Mouse (Mus musculus) stomach, embryonic 16.5 days (tissue): ENCODE results near the gene Mt4. TPM values are rescaled to one million over a fixed set of nuclear protein-coding genes. Genes with fewer than 3 reads are reported as not detected.

ENCODE experiments used
- ATAC-seq: fragments of 200-750 bp; cut with Nextera tagmentation; 2 replicates; pipeline ENCODE4 v1.8.0; 2017; ENCODE audit warnings: moderate number of reproducible peaks, moderate TSS enrichment; ENCODE audit not compliant: insufficient read depth, low FRiP score
- H3K27ac ChIP-seq: fragments of 300-500 bp; sonication (generic); 2 replicates; pipeline ENCODE4 v1.5.1; 2014; ENCODE audit warnings: low read length
- H3K27me3 ChIP-seq: fragments of 300-500 bp; sonication (generic); 2 replicates; pipeline ENCODE4 v1.6.1; 2014; ENCODE audit warnings: low read length, control low read depth, mixed read lengths; ENCODE audit not compliant: control insufficient read depth, insufficient read depth
- H3K36me3 ChIP-seq: fragments of 300-500 bp; sonication (generic); 2 replicates; pipeline ENCODE4 v1.6.1; 2014; ENCODE audit warnings: low read length; ENCODE audit not compliant: control insufficient read depth, insufficient read depth
- H3K4me1 ChIP-seq: fragments of 300-500 bp; sonication (generic); 2 replicates; pipeline ENCODE4 v1.6.1; 2014; ENCODE audit warnings: low read length, control low read depth, mixed read lengths; ENCODE audit not compliant: control insufficient read depth, insufficient read depth
- H3K4me2 ChIP-seq: fragments of 300-500 bp; sonication (generic); 2 replicates; pipeline ENCODE4 v1.6.1; 2014; ENCODE audit warnings: low read depth, low read length, mixed read lengths
- H3K4me3 ChIP-seq: fragments of 300-500 bp; sonication (generic); replicated peaks from 2 replicates; pipeline ENCODE4 v1.5.1; 2014; ENCODE audit warnings: mild to moderate bottlenecking, low read length
- H3K9ac ChIP-seq: fragments of 300-500 bp; sonication (generic); 2 replicates; pipeline ENCODE4 v1.6.1; 2014; ENCODE audit warnings: low read length
- H3K9me3 ChIP-seq: fragments of 300-500 bp; sonication (generic); replicated peaks from 2 replicates; pipeline ENCODE4 v1.6.1; 2016; ENCODE audit warnings: low read length, control low read depth; ENCODE audit not compliant: control insufficient read depth
- WGBS: fragments of 180-500 bp; shearing (Covaris S2); extraction: QIAGEN DNeasy Blood & Tissue Kit; methylation state at CpG from one replicate; pipeline ENCODE4 v1.1.7; 2014; 5-methylcytosine and 5-hydroxymethylcytosine counted together
- polyA plus RNA-seq: library from polyadenylated mRNA; unstranded; fragments of >200 nt; fragmentation: Nextera tagmentation; extraction: Ambion mirVana; gene quantifications from 2 replicates; pipeline ENCODE4 v1.2.1, GENCODE M21; 2015

Gene Mt4
- polyA plus RNA-seq, 1 experiment from 2014 or later = 1.6 TPM

DNA sequence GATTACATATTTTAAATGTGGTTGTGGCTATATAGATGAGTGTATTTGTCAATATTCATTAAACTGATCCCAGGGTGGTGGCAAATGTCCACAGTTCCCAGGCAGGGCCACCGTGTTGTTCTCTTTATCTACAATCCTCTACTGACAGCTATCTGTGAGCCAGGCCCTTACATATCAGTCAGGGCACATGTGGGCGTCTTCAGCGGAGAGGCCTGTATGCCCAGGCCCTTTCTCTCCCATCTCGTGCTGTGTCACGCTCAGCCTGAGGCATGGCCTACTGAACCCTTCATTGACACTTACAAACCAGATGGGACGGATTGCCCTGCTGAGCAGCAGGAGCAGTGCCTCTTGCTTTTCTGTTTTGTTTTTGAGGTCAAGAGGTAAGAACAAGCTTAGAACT lies 27.6 kb upstream of the Mt4 start:
- Histone ChIP-seq H3K4me3 (no peak overlapping the region), H3K4me2 (no peak overlapping the region), H3K36me3 (no peaks in the 10 kb centered on the region), H3K9me3 (no peaks in the 10 kb centered on the region), H3K27me3 (no peaks in the 10 kb centered on the region), H3K27ac (no peak overlapping the region), H3K4me1 (no peaks in the 10 kb centered on the region), H3K9ac (no peak overlapping the region)
- no peak; the same call in 1 of the 2 replicates for ATAC-seq
- 74% methylated on average over 6 of the region's 6 CpGs for WGBS

DNA sequence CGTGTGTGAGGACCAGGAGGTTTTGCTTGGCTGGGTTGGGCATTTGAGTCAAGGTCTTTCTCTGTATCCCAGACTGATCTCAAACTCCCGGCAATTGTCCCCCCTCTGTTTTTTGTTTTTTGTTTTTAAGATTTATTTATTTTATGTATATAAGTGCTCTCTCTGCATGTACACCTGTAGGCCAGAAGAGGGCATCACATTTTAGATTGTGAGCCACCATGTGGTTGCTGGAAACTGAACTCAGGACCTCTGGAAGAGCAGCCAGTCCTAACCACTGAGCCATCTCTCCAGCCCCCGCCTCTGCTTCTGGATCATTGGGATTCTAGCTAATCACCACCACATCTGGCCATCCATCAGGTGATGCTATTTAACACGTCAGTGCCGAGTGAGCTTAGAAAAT lies 27.2 kb upstream of the Mt4 start:
- Histone ChIP-seq H3K36me3 (no peaks in the 10 kb centered on the region), H3K9ac (no peak overlapping the region), H3K4me3 (no peak overlapping the region), H3K9me3 (no peaks in the 10 kb centered on the region), H3K4me1 (no peaks in the 10 kb centered on the region), H3K27me3 (no peaks in the 10 kb centered on the region), H3K27ac (no peak overlapping the region), H3K4me2 (no peak overlapping the region)
- 70% methylated on average over 5 of the region's 5 CpGs for WGBS
- ATAC-seq = no peak

DNA sequence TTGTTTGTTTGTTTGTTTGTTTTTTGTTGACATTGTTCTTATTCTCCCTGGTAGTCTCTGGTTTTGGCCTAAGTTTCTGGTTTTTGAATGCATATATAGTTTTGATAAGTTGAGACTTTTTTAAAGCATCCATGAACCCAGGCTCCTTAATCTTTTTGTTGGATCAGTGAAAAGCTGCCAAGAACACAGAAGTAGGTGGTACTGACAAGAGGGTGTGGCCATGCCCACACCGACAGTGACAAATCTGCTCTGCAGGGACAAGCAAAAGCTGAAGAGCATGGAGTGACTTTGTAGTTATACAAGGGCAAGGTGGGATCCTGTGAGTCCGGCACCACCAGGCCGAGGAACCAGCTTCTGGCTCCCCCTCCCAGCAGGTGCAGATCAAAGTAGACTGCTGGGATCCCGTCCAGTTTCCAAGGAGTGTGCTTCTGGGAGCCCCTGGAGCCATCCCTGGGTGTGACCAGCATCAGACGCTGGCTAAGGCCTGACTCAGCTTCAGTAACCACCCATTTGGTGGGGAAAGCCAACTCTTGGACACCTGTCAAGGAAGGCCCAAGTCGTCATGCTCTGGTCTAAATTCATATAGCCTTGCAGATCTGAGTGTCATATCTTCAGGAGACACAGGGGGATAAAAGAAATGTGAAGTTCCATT lies 26.3 kb upstream of the Mt4 start:
- ATAC-seq = no peak
- no peaks in the 10 kb centered on the region for H3K36me3 ChIP-seq
- no peak overlapping the region for H3K27ac ChIP-seq
- H3K4me2 ChIP-seq = no peak overlapping the region
- H3K4me3 ChIP-seq = no peak overlapping the region
- no peak overlapping the region for H3K9ac ChIP-seq
- WGBS = 58% methylated on average over 6 of the region's 6 CpGs
- H3K27me3 ChIP-seq = no peaks in the 10 kb centered on the region
- H3K4me1 ChIP-seq = no peaks in the 10 kb centered on the region
- no peaks in the 10 kb centered on the region for H3K9me3 ChIP-seq

DNA sequence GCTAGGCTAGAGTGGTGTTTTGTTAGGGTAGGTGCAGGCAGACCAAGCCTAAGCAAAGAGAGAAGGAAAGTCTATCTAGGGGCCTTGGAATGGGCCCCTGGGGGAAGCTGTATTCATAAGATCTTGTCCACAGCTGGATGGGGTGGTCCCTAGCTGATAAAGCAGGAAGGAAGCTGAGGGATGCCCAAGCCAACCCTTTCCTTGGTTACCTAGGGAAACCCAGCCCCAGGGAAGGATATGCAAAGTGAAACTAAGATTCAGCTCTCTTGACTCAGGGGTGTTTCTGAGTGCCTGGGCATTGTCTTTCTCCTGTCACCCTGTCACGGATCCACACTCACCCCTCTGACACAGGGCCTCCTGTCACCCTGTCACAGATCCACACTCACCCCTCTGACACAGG lies 23.6 kb upstream of the Mt4 start:
- 50% methylated on average over 1 of the region's 1 CpGs for WGBS

DNA sequence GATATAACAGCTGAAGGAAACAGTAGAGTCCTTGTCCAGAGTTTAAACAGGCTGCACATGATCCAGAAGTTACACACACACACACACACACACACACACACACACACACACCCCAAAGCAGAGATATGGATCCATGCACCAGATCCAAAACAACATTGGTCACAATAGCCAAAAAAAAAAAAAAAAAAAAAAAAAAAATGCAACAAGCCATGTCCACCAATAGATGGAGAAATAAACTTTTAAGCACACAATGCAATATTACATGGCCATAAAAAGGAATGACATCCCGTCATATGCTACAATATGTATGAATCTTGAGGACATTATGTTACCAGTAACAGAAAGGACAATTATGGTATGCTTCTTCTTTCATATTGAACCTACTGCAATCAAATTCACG lies 23.0 kb upstream of the Mt4 start:
- WGBS = 86% methylated on average over 2 of the region's 2 CpGs
- H3K27me3 ChIP-seq = no peaks in the 10 kb centered on the region
- no peak overlapping the region for H3K4me2 ChIP-seq
- H3K4me3 ChIP-seq = no peak overlapping the region
- no peaks in the 10 kb centered on the region for H3K9me3 ChIP-seq
- no peaks in the 10 kb centered on the region for H3K4me1 ChIP-seq
- H3K27ac ChIP-seq = no peak overlapping the region
- H3K36me3 ChIP-seq = no peaks in the 10 kb centered on the region
- no peak overlapping the region for H3K9ac ChIP-seq
- no peak for ATAC-seq

More for the DNA sequence above, 23.6 kb upstream of the Mt4 start:
- Histone ChIP-seq H3K9me3 (no peaks in the 10 kb centered on the region), H3K36me3 (no peaks in the 10 kb centered on the region), H3K27me3 (no peaks in the 10 kb centered on the region), H3K4me1 (no peaks in the 10 kb centered on the region), H3K4me2 (no peak overlapping the region), H3K9ac (no peak overlapping the region), H3K27ac (no peak overlapping the region), H3K4me3 (no peak overlapping the region)
- ATAC-seq = no peak

DNA sequence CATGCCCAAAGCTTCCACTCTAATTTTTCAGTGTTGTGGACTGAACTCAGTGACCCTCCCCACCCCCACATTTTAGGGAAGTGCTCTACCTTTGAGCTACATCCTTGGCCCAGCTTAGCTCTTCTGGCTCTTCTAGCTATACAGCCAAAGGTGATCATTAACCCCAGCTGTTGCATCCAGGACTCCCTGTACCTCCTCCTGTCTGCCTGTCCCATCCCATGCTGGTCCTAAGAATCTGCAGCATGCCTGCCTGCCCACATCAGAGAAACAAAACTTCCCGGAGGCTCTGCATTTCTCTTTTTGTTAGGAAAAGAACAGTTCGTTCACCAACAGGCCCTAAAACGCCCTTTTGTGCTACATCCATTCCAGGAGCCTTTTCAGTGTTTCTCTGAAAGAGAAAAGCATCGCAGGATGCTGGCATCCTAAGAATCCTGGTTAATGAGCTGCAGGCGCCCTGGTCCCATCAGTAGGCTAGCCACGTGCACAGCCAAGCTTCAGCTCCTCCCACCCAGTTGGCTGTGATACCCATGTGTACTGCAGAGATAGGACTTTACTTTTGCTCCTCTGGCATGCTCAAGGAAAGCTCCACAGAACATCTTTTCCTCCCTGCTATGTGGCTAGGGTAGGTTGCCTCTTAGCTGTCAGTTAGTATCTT lies 18.1 kb upstream of the Mt4 start:
- H3K27me3 ChIP-seq = no peaks in the 10 kb centered on the region
- no peak for ATAC-seq
- H3K4me2 ChIP-seq = no peak overlapping the region
- no peak overlapping the region for H3K27ac ChIP-seq
- H3K4me3 ChIP-seq = no peak overlapping the region
- no peaks in the 10 kb centered on the region for H3K4me1 ChIP-seq
- 11% methylated on average over 6 of the region's 6 CpGs for WGBS
- no peak overlapping the region for H3K9ac ChIP-seq
- no peaks in the 10 kb centered on the region for H3K9me3 ChIP-seq
- no peaks in the 10 kb centered on the region for H3K36me3 ChIP-seq

DNA sequence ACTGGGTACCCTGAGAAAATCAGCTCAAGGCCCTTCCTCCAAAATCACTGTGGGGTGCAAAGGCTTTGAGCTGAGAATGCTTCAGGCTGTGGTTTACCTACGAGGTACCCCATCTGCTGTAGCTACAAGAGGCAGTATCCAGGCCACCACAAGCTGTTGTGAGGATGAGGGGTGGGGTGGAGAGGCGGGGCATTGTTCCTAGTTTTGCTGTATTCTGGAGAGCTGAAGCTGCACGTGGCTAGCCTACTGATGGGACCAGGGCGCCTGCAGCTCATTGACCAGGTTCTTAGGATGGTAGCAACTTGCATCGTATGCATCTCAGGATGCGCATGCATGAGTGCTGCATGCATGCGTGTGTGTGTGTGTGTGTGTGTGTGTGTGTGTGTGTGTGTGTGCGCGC lies 15.4 kb upstream of the Mt4 start:
- WGBS = 82% methylated on average over 9 of the region's 9 CpGs
- ATAC-seq = no peak
- H3K27ac ChIP-seq = no peak overlapping the region
- no peak overlapping the region for H3K4me3 ChIP-seq
- H3K27me3 ChIP-seq = no peaks in the 10 kb centered on the region
- H3K36me3 ChIP-seq = no peaks in the 10 kb centered on the region
- no peaks in the 10 kb centered on the region for H3K9me3 ChIP-seq
- H3K9ac ChIP-seq = no peak overlapping the region
- H3K4me2 ChIP-seq = no peak overlapping the region
- H3K4me1 ChIP-seq = no peaks in the 10 kb centered on the region

DNA sequence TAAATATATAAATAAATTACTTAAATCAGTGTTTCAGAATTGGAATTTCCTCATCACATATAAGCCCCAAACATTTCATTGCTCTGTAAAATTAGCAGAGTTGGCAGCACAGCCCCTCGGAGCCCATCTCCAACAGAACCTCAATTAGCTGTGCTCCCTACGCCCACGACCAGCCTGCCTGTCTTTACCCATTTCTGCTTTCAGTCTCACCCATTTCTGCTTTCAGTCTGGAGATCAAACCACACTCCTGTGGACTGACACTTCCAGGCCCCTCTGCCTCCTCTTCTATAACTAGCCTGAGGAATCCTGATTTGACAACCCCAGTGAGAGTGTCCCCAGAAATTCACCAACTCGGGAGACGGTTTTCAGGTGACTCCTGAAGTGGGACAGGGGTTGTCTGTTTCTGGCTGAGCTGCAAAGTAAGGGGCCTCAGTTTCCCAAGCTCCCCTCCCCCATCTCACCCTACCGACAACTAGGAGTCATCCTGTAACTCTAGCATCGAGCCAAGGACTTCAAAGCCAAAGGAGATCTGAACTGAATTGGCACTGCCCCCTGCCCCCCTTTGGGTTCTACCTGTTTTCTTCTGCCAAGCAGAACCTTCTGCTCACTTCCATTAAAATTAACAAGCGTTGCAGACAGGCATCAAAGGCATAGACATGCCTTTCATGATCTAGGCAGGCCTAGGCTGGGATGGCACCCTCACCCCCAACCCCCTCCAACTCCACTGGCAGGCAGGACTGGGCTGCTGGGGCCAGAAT lies 14.1 kb upstream of the Mt4 start:
- Histone ChIP-seq H3K27me3 (no peaks in the 10 kb centered on the region), H3K9me3 (no peaks in the 10 kb centered on the region), H3K4me3 (no peak overlapping the region), H3K36me3 (no peaks in the 10 kb centered on the region), H3K4me1 (no peaks in the 10 kb centered on the region), H3K9ac (no peak overlapping the region), H3K4me2 (no peak overlapping the region), H3K27ac (no peak overlapping the region)
- ATAC-seq = no peak
- WGBS = 49% methylated on average over 8 of the region's 8 CpGs

DNA sequence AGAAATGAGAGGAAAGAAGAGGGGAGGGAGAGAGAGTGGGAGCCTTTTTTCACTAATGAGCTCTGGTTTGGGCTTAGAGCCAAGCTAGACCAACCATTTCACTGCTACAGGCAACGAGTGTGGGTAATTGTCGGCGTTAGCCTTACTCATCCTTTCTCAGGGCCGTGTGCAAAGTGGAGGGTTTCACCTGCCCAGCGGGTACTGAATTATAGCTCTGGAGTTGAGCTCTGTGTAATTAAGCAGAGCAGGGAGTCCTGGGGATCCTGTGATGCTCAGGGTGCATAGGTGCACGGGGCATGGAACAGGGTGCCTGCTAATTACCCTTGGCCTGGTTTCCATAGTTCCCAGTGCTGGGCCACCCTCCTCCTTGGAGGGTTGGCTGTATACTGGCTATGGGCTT lies 9.3 kb upstream of the Mt4 start:
- 72% methylated on average over 6 of the region's 6 CpGs for WGBS
- H3K27me3 ChIP-seq = no peaks in the 10 kb centered on the region
- H3K27ac ChIP-seq = no peak overlapping the region
- no peaks in the 10 kb centered on the region for H3K9me3 ChIP-seq
- no peaks in the 10 kb centered on the region for H3K36me3 ChIP-seq
- H3K4me2 ChIP-seq = no peak overlapping the region
- no peak overlapping the region for H3K9ac ChIP-seq
- H3K4me3 ChIP-seq = no peak overlapping the region
- ATAC-seq = no peak
- no peaks in the 10 kb centered on the region for H3K4me1 ChIP-seq
